Mouse (Mus musculus): Measurements from ENCODE around the gene Crip2. TPM values are rescaled to one million over a fixed set of nuclear protein-coding genes. Genes with fewer than 3 reads are reported as not detected.

Crip2 gene
- polyA plus RNA-seq, 1 experiment: 137 TPM

DNA sequence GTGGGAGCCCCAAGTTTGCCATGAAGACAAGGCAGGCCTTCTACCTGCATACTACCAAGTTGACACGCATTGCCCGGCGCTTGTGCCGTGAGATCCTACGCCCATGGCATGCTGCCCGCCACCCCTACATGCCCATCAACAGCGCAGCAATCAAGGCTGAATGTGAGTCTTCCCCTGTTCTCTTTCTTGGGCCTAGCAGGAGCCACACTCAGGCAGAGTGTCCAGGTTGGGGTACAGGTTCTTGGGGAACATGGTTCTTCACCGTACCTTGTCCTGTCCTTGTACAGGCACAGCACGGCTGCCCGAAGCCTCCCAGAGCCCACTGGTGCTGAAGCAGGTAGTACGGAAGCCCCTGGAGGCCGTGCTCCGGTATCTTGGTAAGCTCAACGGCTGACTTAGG, 8.4 kb upstream of the Crip2 start:
- Histone ChIP-seq H3K27ac (ENCODE audit: insufficient read depth, low read length) (no peak overlapping the region), H3K27me3 (ENCODE audit: control insufficient read depth, insufficient read depth, low read length) (no peaks in the 10 kb centered on the region), H3K4me1 (ENCODE audit: control insufficient read depth, insufficient read depth, insufficient read length) (no peaks in the 10 kb centered on the region), H3K36me3 (ENCODE audit: control insufficient read depth, insufficient read depth, low read length) (peaks cover 59% of the 10 kb centered on the region), H3K4me3 (ENCODE audit: extremely low read depth, insufficient read depth, insufficient read length) (no peak overlapping the region)
- WGBS: 98% methylated on average over 14 of the region's 14 CpGs
- TF ChIP-seq POLR2A (IDR thresholded peaks at IDR 0.05; ENCODE audit: low read depth, low read length) (no peak), CTCF (IDR thresholded peaks at IDR 0.05; ENCODE audit: extremely low read depth, insufficient read depth, insufficient read length, insufficient replicate concordance) (no peak)
- DNase-seq (ENCODE audit: low read depth in 1 of 2, low spot score in 2 of 2): no peak

DNA sequence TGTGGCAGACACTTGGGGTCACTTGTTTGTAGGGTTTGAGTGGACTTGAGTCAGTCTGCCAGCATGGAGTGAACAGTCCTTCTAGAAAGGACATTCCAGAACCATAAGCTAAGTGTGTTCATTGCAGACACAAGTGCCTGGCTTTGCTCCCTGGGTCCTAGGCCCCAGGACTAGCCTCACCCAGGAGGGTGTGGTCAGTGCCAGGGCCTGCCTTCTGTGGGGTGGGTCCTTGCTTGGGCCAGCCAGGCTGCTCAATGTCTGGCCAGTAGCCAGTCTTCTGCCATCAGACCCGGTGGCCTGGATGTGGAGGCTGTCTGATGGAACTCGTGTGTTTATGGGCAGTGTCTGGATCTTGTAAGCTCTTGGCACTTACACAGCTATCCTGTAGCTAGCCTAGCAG, 7.5 kb upstream of the Crip2 start:
- H3K4me3 ChIP-seq (ENCODE audit: extremely low read depth, insufficient read depth, insufficient read length): no peak overlapping the region
- no peak for TF ChIP-seq POLR2A (IDR thresholded peaks at IDR 0.05; ENCODE audit: low read depth, low read length)
- TF ChIP-seq CTCF (IDR thresholded peaks at IDR 0.05; ENCODE audit: extremely low read depth, insufficient read depth, insufficient read length, insufficient replicate concordance): no peak
- H3K27me3 ChIP-seq (ENCODE audit: control insufficient read depth, insufficient read depth, low read length): no peaks in the 10 kb centered on the region
- H3K36me3 ChIP-seq (ENCODE audit: control insufficient read depth, insufficient read depth, low read length): peaks cover 52% of the 10 kb centered on the region
- H3K4me1 ChIP-seq (ENCODE audit: control insufficient read depth, insufficient read depth, insufficient read length): no peaks in the 10 kb centered on the region
- DNase-seq (ENCODE audit: low read depth in 1 of 2, low spot score in 2 of 2): no peak
- H3K27ac ChIP-seq (ENCODE audit: insufficient read depth, low read length): no peak overlapping the region
- WGBS: 84% methylated on average over 2 of the region's 2 CpGs

DNA sequence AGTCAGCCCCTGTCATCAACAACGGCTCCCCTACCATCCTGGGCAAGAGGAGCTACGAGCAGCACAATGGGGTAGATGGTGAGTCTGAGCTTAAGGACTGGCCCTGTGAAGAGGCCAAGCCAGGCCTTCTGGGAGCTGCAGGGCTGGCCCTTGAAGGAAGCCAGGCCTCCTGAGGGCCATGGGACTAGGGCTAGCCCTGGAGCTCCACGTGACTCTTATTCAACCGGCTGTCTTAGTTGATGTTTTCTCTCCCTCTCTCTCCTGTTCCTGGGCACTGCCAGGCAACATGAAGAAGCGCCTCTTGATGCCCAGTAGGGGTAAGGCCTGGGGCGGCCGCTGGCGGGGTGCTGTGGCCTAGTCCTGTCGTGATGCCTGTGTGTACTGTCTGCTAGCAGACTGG, 6.8 kb upstream of the Crip2 start:
- DNase-seq (ENCODE audit: low read depth in 1 of 2, low spot score in 2 of 2): no peak
- H3K4me1 ChIP-seq (ENCODE audit: control insufficient read depth, insufficient read depth, insufficient read length): no peaks in the 10 kb centered on the region
- no peaks in the 10 kb centered on the region for H3K27me3 ChIP-seq (ENCODE audit: control insufficient read depth, insufficient read depth, low read length)
- TF ChIP-seq POLR2A (IDR thresholded peaks at IDR 0.05; ENCODE audit: low read depth, low read length) (no peak), CTCF (IDR thresholded peaks at IDR 0.05; ENCODE audit: extremely low read depth, insufficient read depth, insufficient read length, insufficient replicate concordance) (no peak)
- WGBS: 97% methylated on average over 9 of the region's 9 CpGs
- H3K36me3 ChIP-seq (ENCODE audit: control insufficient read depth, insufficient read depth, low read length): peaks cover 46% of the 10 kb centered on the region
- H3K4me3 ChIP-seq (ENCODE audit: extremely low read depth, insufficient read depth, insufficient read length): no peak overlapping the region
- H3K27ac ChIP-seq (ENCODE audit: insufficient read depth, low read length): no peak overlapping the region

DNA sequence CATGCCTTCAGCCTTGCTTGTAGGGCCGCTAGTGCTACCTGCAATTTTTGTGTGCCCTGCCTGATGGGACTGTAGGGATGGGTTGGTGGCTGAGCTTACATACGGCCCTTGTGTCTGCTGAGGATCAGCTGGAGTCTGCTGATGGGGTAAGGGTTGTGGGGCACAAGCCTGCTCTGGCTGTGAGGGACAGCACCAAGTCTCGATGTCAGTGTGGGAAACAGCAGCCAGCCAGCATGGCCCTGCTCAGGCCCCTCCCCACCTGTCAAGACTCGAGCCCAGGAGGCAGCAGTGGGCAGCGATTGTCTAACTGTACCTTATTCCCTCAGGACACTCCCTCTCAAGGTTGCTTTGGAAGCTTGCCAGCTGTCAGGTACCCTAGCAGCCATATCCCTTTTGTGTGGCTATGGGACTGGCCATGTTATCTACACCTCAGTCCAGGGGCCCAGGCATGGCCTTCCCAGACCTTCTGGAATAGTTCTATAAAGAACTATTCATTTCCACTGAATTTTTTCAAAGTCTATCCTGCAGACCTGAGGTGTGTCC, 6.1 kb upstream of the Crip2 start:
- no peaks in the 10 kb centered on the region for H3K27me3 ChIP-seq (ENCODE audit: control insufficient read depth, insufficient read depth, low read length)
- no peak overlapping the region for H3K27ac ChIP-seq (ENCODE audit: insufficient read depth, low read length)
- H3K4me1 ChIP-seq (ENCODE audit: control insufficient read depth, insufficient read depth, insufficient read length): no peaks in the 10 kb centered on the region
- H3K36me3 ChIP-seq (ENCODE audit: control insufficient read depth, insufficient read depth, low read length): peaks cover 44% of the 10 kb centered on the region
- no peak for TF ChIP-seq CTCF (IDR thresholded peaks at IDR 0.05; ENCODE audit: extremely low read depth, insufficient read depth, insufficient read length, insufficient replicate concordance)
- TF ChIP-seq POLR2A (IDR thresholded peaks at IDR 0.05; ENCODE audit: low read depth, low read length): no peak
- DNase-seq (ENCODE audit: low read depth in 1 of 2, low spot score in 2 of 2): no peak
- H3K4me3 ChIP-seq (ENCODE audit: extremely low read depth, insufficient read depth, insufficient read length): no peak overlapping the region
- 92% methylated on average over 5 of the region's 5 CpGs for whole genome bisulfite sequencing

DNA sequence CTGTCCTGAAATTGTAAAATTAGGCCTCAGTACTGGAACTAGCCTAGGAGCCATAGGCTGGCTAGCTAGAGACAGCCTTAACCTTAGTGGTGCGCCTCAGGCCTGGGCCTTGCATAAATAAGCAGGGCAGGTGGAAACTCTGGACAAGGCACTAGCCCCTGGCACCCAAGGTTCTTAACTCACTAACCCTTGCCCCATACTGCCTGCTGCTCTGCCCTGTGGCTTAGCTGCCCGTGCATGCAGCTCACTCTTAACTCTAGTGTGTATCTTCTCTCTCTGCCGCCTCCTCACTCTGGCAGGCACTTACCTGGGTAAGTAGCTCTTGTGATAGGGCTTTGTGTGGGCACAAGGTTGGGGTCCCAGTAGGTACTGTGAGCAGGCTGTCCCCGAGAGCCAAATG, 5.5 kb upstream of the Crip2 start:
- 95% methylated on average over 4 of the region's 4 CpGs for WGBS
- H3K36me3 ChIP-seq (ENCODE audit: control insufficient read depth, insufficient read depth, low read length): peaks cover 44% of the 10 kb centered on the region
- TF ChIP-seq POLR2A (IDR thresholded peaks at IDR 0.05; ENCODE audit: low read depth, low read length) (no peak), CTCF (IDR thresholded peaks at IDR 0.05; ENCODE audit: extremely low read depth, insufficient read depth, insufficient read length, insufficient replicate concordance) (no peak)
- no peak for DNase-seq (ENCODE audit: low read depth in 1 of 2, low spot score in 2 of 2)
- H3K4me3 ChIP-seq (ENCODE audit: extremely low read depth, insufficient read depth, insufficient read length): no peak overlapping the region
- peaks cover 3% of the 10 kb centered on the region; the same call in 1 of the 2 replicates for H3K4me1 ChIP-seq (ENCODE audit: control insufficient read depth, insufficient read depth, insufficient read length)
- no peak overlapping the region for H3K27ac ChIP-seq (ENCODE audit: insufficient read depth, low read length)
- H3K27me3 ChIP-seq (ENCODE audit: control insufficient read depth, insufficient read depth, low read length): no peaks in the 10 kb centered on the region

DNA sequence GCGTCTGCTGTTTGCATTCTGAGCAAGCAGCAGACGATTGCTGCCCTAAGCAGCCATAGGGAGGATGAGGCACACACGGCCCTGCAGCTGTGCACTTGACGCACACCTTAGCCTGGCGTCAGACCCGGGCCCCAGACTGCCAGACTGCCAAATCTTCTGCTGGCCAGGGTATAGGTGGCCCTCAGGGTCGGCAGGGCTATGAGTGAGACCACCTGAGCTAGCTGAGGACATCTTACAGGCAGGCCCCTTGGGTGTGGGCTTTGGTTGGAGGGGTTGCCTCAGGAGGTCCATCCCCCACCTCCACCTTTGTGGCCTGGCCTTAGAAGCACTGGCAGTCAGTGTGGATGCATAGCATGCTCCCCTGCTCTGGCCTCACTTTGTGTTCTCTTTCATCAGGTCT, 4.6 kb upstream of the Crip2 start:
- H3K36me3 ChIP-seq (ENCODE audit: control insufficient read depth, insufficient read depth, low read length): peaks cover 41% of the 10 kb centered on the region
- TF ChIP-seq CTCF (IDR thresholded peaks at IDR 0.05; ENCODE audit: extremely low read depth, insufficient read depth, insufficient read length, insufficient replicate concordance) (no peak), POLR2A (IDR thresholded peaks at IDR 0.05; ENCODE audit: low read depth, low read length) (no peak)
- 92% methylated on average over 7 of the region's 7 CpGs for WGBS

DNA sequence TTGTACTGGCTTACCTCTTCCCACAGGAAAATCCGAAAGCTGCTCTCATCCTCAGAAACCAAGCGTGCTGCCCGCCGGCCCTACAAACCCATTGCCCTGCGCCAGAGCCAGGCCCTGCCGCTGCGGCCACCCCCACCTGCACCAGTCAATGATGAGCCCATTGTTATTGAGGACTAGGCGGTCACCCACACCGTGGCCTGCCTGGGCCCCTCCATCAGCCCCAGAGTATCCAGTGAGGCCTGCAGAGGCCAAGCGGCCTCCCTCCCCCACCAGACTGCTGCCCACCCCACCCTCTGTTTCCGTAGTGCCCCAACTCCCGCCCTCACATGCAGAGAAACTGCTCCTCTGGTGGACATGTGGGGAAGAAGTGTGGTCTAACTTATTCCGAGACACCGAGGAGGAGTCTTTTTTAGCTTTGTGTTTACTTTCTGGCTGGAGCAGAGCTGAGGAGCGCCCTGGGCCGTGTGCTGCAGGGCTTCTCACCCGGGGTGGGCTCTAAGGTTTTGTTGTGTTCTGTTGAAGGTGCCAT, 3.5 kb upstream of the Crip2 start:
- peaks cover 32% of the 10 kb centered on the region for H3K36me3 ChIP-seq (ENCODE audit: control insufficient read depth, insufficient read depth, low read length)
- H3K4me1 ChIP-seq (ENCODE audit: control insufficient read depth, insufficient read depth, insufficient read length): peaks cover 9% of the 10 kb centered on the region; the same call in 1 of the 2 replicates
- no peak overlapping the region for H3K27ac ChIP-seq (ENCODE audit: insufficient read depth, low read length)
- H3K27me3 ChIP-seq (ENCODE audit: control insufficient read depth, insufficient read depth, low read length): 0 out of 2 replicates have a peak, but pooled peaks cover 3% of the 10 kb centered on the region
- 94% methylated on average over 17 of the region's 17 CpGs for WGBS
- no peak overlapping the region for H3K4me3 ChIP-seq (ENCODE audit: extremely low read depth, insufficient read depth, insufficient read length)
- no peak for DNase-seq (ENCODE audit: low read depth in 1 of 2, low spot score in 2 of 2)
- TF ChIP-seq POLR2A (IDR thresholded peaks at IDR 0.05; ENCODE audit: low read depth, low read length) (no peak), CTCF (IDR thresholded peaks at IDR 0.05; ENCODE audit: extremely low read depth, insufficient read depth, insufficient read length, insufficient replicate concordance) (no peak)

More for the DNA sequence above, 4.6 kb upstream of the Crip2 start:
- no peak for DNase-seq (ENCODE audit: low read depth in 1 of 2, low spot score in 2 of 2)
- Histone ChIP-seq H3K27me3 (ENCODE audit: control insufficient read depth, insufficient read depth, low read length) (0 out of 2 replicates have a peak, but pooled peaks cover 3% of the 10 kb centered on the region), H3K4me1 (ENCODE audit: control insufficient read depth, insufficient read depth, insufficient read length) (peaks cover 9% of the 10 kb centered on the region; the same call in 1 of the 2 replicates), H3K27ac (ENCODE audit: insufficient read depth, low read length) (no peak overlapping the region), H3K4me3 (ENCODE audit: extremely low read depth, insufficient read depth, insufficient read length) (no peak overlapping the region)

Measured in spleen, adult 2 months (tissue).